Mouse (Mus musculus) myocyte (in vitro differentiated cells): ENCODE measurements at regions not wholly inside any gene's neighbourhood (a gene's known extent, or its start where the extent isn't known, plus 50 kb on each side); places are given as distances from the start of the nearest gene placed in this dataset.

ENCODE experiments used
- CEBPB ChIP-seq: IDR thresholded peaks from 2 replicates; pipeline ENCODE4 v1.6.1; 2011; ENCODE audit warnings: mild to moderate bottlenecking, moderate library complexity; ENCODE audit not compliant: poor library complexity, insufficient read depth, severe bottlenecking
- E2F4 ChIP-seq: IDR thresholded peaks from one replicate; pipeline ENCODE4 v1.6.1; 2011; ENCODE audit warnings: mild to moderate bottlenecking, control low read depth, moderate library complexity; ENCODE audit not compliant: insufficient read depth
- MAX ChIP-seq: IDR thresholded peaks from one replicate; pipeline ENCODE4 v1.6.1; 2011; ENCODE audit warnings: low read depth, mild to moderate bottlenecking, control low read depth
- MYOD1 ChIP-seq, 3 experiments: IDR thresholded peaks; one replicate each; pipeline ENCODE4 v1.6.1; 2011; ENCODE audit warnings: control low read depth in 2 of 3, low read depth in 2 of 3, mild to moderate bottlenecking in 2 of 3, moderate library complexity in 1 of 3; ENCODE audit not compliant: insufficient read length in 2 of 3, control insufficient read depth in 1 of 3
- MYOG ChIP-seq, 3 experiments: IDR thresholded peaks; one replicate each; pipeline ENCODE4 v1.6.1; 2011; ENCODE audit warnings: control low read depth in 2 of 3, low read depth in 2 of 3, mild to moderate bottlenecking in 2 of 3; ENCODE audit not compliant: insufficient read length in 2 of 3, control insufficient read depth in 1 of 3, insufficient read depth in 1 of 3
- POLR2A ChIP-seq: IDR thresholded peaks from one replicate; pipeline ENCODE4 v1.6.1; 2011; ENCODE audit warnings: low read depth, mild to moderate bottlenecking, control low read depth, moderate library complexity; ENCODE audit not compliant: insufficient read length
- POLR2AphosphoS2 ChIP-seq: IDR thresholded peaks from one replicate; pipeline ENCODE4 v1.6.1; 2011; ENCODE audit warnings: low read depth, control low read depth; ENCODE audit not compliant: insufficient read length
- REST ChIP-seq: IDR thresholded peaks from one replicate; pipeline ENCODE4 v1.6.1; 2011; ENCODE audit warnings: mild to moderate bottlenecking, control low read depth, moderate library complexity; ENCODE audit not compliant: insufficient read depth, insufficient read length
- SRF ChIP-seq: IDR thresholded peaks from one replicate; pipeline ENCODE4 v1.6.1; 2011; ENCODE audit warnings: low read depth; ENCODE audit not compliant: control insufficient read depth, insufficient read length
- TCF12 ChIP-seq: IDR thresholded peaks from one replicate; pipeline ENCODE4 v1.6.1; 2011; ENCODE audit warnings: mild to moderate bottlenecking, control low read depth; ENCODE audit not compliant: poor library complexity, insufficient read depth, severe bottlenecking
- USF1 ChIP-seq: IDR thresholded peaks from one replicate; pipeline ENCODE4 v1.6.1; 2011; ENCODE audit warnings: low read depth, mild to moderate bottlenecking, control low read depth, moderate library complexity

- TF ChIP-seq POLR2A: no peak
- TF ChIP-seq MYOG (IDR thresholded peaks at IDR 0.05; ENCODE audit: control insufficient read depth in 1 of 3, insufficient read depth in 1 of 3, insufficient read length in 2 of 3, low read depth in 2 of 3): no peak
- TF ChIP-seq E2F4: no peak
- no peak for TF ChIP-seq CEBPB
- no peak for TF ChIP-seq TCF12
- TF ChIP-seq SRF: no peak
- no peak for TF ChIP-seq REST
- TF ChIP-seq MYOD1 (IDR thresholded peaks at IDR 0.05; ENCODE audit: control insufficient read depth in 1 of 3, insufficient read length in 2 of 3, low read depth in 2 of 3): no peak
- no peak for TF ChIP-seq POLR2AphosphoS2
- no peak for TF ChIP-seq USF1
- TF ChIP-seq MAX: no peak
Measured at GRCm38 (mm10) chr9:87784872-87785271, 53.8 kb upstream of the Tbx18 start.
